Mouse (Mus musculus) granulocyte monocyte progenitor cell, adult 5-6 weeks (primary cell): Measurements from ENCODE around the gene Rgs14. TPM values are rescaled to one million over a fixed set of nuclear protein-coding genes. Genes with fewer than 3 reads are reported as not detected.

Experiments
- ATAC-seq: replicated peaks from 2 replicates; pipeline ENCODE4 v1.8.0; 2016; ENCODE audit warnings: mild to moderate bottlenecking, moderate TSS enrichment, inconsistent platforms; ENCODE audit not compliant: poor library complexity, severe bottlenecking
- total RNA-seq, 2 experiments: library from RNA; stranded (forward) in 1 of 2; stranded (reverse) in 1 of 2; fragments of 200-712, 200-1000 nt in 1 of 2; fragments of >200 nt in 1 of 2; fragmentation: Nextera tagmentation in 1 of 2; gene quantifications; 2 replicates each; pipeline ENCODE4 v1.2.3; 2014 to 2017

Gene Rgs14
- 12.8 and 16.4 TPM in 2 replicates for total RNA-seq (2014; fragmentation: Nextera tagmentation)
- 7.0 and 8.8 TPM in 2 replicates for total RNA-seq (2017)

- peak; percentile 88 for ATAC-seq
Measured at GRCm38 (mm10) chr13:55369531-55370114, at the start of gene Rgs14. TSS of gene Rgs14 (plus strand) at chr13:55369732.

- no peak for ATAC-seq
Measured at GRCm38 (mm10) chr13:55319931-55320533, 49.5 kb upstream of the Rgs14 start, which contains the start of gene Prelid1. TSS of gene Prelid1 (plus strand) at chr13:55320500.

- peak; percentile 65 for ATAC-seq
Measured at GRCm38 (mm10) chr13:55321434-55322129, 48.0 kb upstream of the Rgs14 start, which contains the start of gene Rab24. TSS of gene Rab24 (minus strand) at chr13:55321946.

- no peak for ATAC-seq
Measured at GRCm38 (mm10) chr13:55322130-55322825, 47.3 kb upstream of the Rgs14 start.

GRCm38 (mm10) chr13:55325596-55325995 is 43.9 kb upstream of the Rgs14 start:
- no peak for ATAC-seq

- no peak for ATAC-seq
Measured at GRCm38 (mm10) chr13:55327169-55327568, 42.4 kb upstream of the Rgs14 start.

GRCm38 (mm10) chr13:55327633-55328032 is 41.9 kb upstream of the Rgs14 start:
- ATAC-seq, result peak; percentile 61

GRCm38 (mm10) chr13:55328171-55328570 is 41.4 kb upstream of the Rgs14 start:
- no peak for ATAC-seq

GRCm38 (mm10) chr13:55328641-55329040 is 40.9 kb upstream of the Rgs14 start:
- ATAC-seq, result no peak

GRCm38 (mm10) chr13:55329109-55329682 is 40.3 kb upstream of the Rgs14 start:
- ATAC-seq, result 0 out of 2 replicates have a peak, but pooled peaks have one; percentile 4

- peak; percentile 55 for ATAC-seq
Measured at GRCm38 (mm10) chr13:55329683-55330566, 39.6 kb upstream of the Rgs14 start, which contains the start of gene Mxd3. TSS of gene Mxd3 (minus strand) at chr13:55329823.

- no peak for ATAC-seq
Measured at GRCm38 (mm10) chr13:55330567-55331400, 38.7 kb upstream of the Rgs14 start.

- no peak for ATAC-seq
Measured at GRCm38 (mm10) chr13:55332331-55332730, 37.2 kb upstream of the Rgs14 start.

- no peak for ATAC-seq
Measured at GRCm38 (mm10) chr13:55335701-55336100, 33.8 kb upstream of the Rgs14 start.

GRCm38 (mm10) chr13:55337341-55337975 is 32.1 kb upstream of the Rgs14 start:
- ATAC-seq, result no peak

- ATAC-seq, result no peak
Measured at GRCm38 (mm10) chr13:55338131-55339054, 31.1 kb upstream of the Rgs14 start.

GRCm38 (mm10) chr13:55339259-55339658 is 30.3 kb upstream of the Rgs14 start:
- no peak for ATAC-seq
